Mouse (Mus musculus) stomach, postnatal 0 days (tissue): Measurements from ENCODE around the gene Gm8126. TPM values are rescaled to one million over a fixed set of nuclear protein-coding genes. Genes with fewer than 3 reads are reported as not detected.
"Not testable (repeated sequence)": the region's sequence is repeated elsewhere in the genome, so short reads cannot be mapped to it uniquely, and the experiment has no call there.

Experiments used
- ATAC-seq: fragments of 200-750 bp; cut with Nextera tagmentation; 2 replicates; pipeline ENCODE4 v1.8.0; 2017; ENCODE audit not compliant: low FRiP score, low TSS enrichment
- DNase-seq: peaks from one replicate; pipeline ENCODE4 v3.0.0-alpha.2; 2016; ENCODE audit warnings: low spot score
- H3K27ac ChIP-seq: fragments of 300-500 bp; sonication (generic); replicated peaks from 2 replicates; pipeline ENCODE4 v1.5.1; 2014; ENCODE audit warnings: mild to moderate bottlenecking, control low read depth
- H3K27me3 ChIP-seq: fragments of 300-500 bp; sonication (generic); 2 replicates; pipeline ENCODE4 v1.6.1; 2014; ENCODE audit warnings: low read length; ENCODE audit not compliant: control insufficient read depth, insufficient read depth
- H3K36me3 ChIP-seq: fragments of 300-500 bp; sonication (generic); 2 replicates; pipeline ENCODE4 v1.6.1; 2014; ENCODE audit warnings: low read length, mixed read lengths; ENCODE audit not compliant: control insufficient read depth, insufficient read depth
- H3K4me1 ChIP-seq: fragments of 300-500 bp; sonication (generic); replicated peaks from 2 replicates; pipeline ENCODE4 v1.6.1; 2014; ENCODE audit warnings: antibody characterized with exemption; ENCODE audit not compliant: control insufficient read depth, insufficient read depth
- H3K4me2 ChIP-seq: fragments of 300-500 bp; sonication (generic); replicated peaks from 2 replicates; pipeline ENCODE4 v1.6.1; 2014; ENCODE audit warnings: low read depth, mild to moderate bottlenecking, control low read depth, moderate library complexity
- H3K4me3 ChIP-seq: fragments of 300-500 bp; sonication (generic); 2 replicates; pipeline ENCODE4 v1.5.1; 2014; ENCODE audit warnings: low read depth, low read length, control low read depth
- H3K9ac ChIP-seq: fragments of 300-500 bp; sonication (generic); 2 replicates; pipeline ENCODE4 v1.6.1; 2014; ENCODE audit warnings: mild to moderate bottlenecking, low read length, control low read depth, mixed read lengths
- H3K9me3 ChIP-seq: fragments of 300-500 bp; sonication (generic); 2 replicates; pipeline ENCODE4 v1.6.1; 2016; ENCODE audit warnings: low read length; ENCODE audit not compliant: control insufficient read depth
- CTCF ChIP-seq: IDR thresholded peaks from 2 replicates; pipeline ENCODE4 v1.5.1; 2016; ENCODE audit warnings: antibody characterized with exemption, low read depth, mild to moderate bottlenecking, moderate library complexity
- WGBS: fragments of 180-500 bp; shearing (Covaris S2); extraction: QIAGEN DNeasy Blood & Tissue Kit; methylation state at CpG from one replicate; pipeline ENCODE4 v1.1.7; 2014; 5-methylcytosine and 5-hydroxymethylcytosine counted together
- polyA plus RNA-seq: library from polyadenylated mRNA; unstranded; fragments of >200 nt; fragmentation: Nextera tagmentation; extraction: Ambion mirVana; gene quantifications from 2 replicates; pipeline ENCODE4 v1.2.1, GENCODE M21; 2015

Gm8126 gene
- polyA plus RNA-seq = not detected in 2 replicates

- H3K4me3 ChIP-seq, H3K27me3 ChIP-seq, H3K9ac ChIP-seq, ATAC-seq, H3K4me1 ChIP-seq, DNase-seq, H3K4me2 ChIP-seq, H3K9me3 ChIP-seq, H3K36me3 ChIP-seq, H3K27ac ChIP-seq: not testable (repeated sequence)
- 83% methylated on average over 3 of the region's 4 CpGs for WGBS
Measured at GRCm38 (mm10) chr14:43258349-43258748, at the start of gene Gm8126. Gene Gm8126 (plus strand): TSS chr14:43258649.

GRCm38 (mm10) chr14:43235204-43235603 lies 23.2 kb upstream of the Gm8126 start, which contains the start of gene Gm8122:
Gene Gm8122 (minus strand): TSS chr14:43235304.
- not testable (repeated sequence) for ATAC-seq, H3K9me3 ChIP-seq, H3K36me3 ChIP-seq, DNase-seq, H3K27me3 ChIP-seq, H3K9ac ChIP-seq, H3K27ac ChIP-seq, H3K4me2 ChIP-seq, H3K4me3 ChIP-seq, H3K4me1 ChIP-seq
- WGBS = 92% methylated on average over 3 of the region's 4 CpGs

GRCm38 (mm10) chr14:43237769-43238168 lies 20.7 kb upstream of the Gm8126 start:
- H3K36me3 ChIP-seq, DNase-seq, H3K27me3 ChIP-seq, ATAC-seq, H3K9ac ChIP-seq, H3K9me3 ChIP-seq, H3K27ac ChIP-seq, H3K4me3 ChIP-seq, H3K4me2 ChIP-seq, H3K4me1 ChIP-seq: not testable (repeated sequence)

GRCm38 (mm10) chr14:43249611-43250170 lies 8.8 kb upstream of the Gm8126 start:
- not testable (repeated sequence) for H3K4me1 ChIP-seq, DNase-seq, ATAC-seq, H3K4me2 ChIP-seq, H3K36me3 ChIP-seq, H3K27me3 ChIP-seq, H3K9ac ChIP-seq, H3K4me3 ChIP-seq, H3K9me3 ChIP-seq, H3K27ac ChIP-seq
- 19% methylated on average over 9 of the region's 12 CpGs for WGBS

- H3K27me3 ChIP-seq, H3K9me3 ChIP-seq, H3K9ac ChIP-seq, H3K27ac ChIP-seq, H3K4me3 ChIP-seq, H3K4me2 ChIP-seq, ATAC-seq, H3K4me1 ChIP-seq, H3K36me3 ChIP-seq: not testable (repeated sequence)
- 34% methylated on average over 5 of the region's 6 CpGs for WGBS
- peak; percentile 11 for DNase-seq
- 0 out of 2 replicates have a peak, but pooled peaks have one; percentile 12 for TF ChIP-seq CTCF
Measured at GRCm38 (mm10) chr14:43250549-43251253, 7.7 kb upstream of the Gm8126 start.

GRCm38 (mm10) chr14:43256511-43256910 lies 1.9 kb upstream of the Gm8126 start:
- not testable (repeated sequence) for H3K9ac ChIP-seq, H3K27ac ChIP-seq, ATAC-seq, H3K4me1 ChIP-seq, DNase-seq, H3K9me3 ChIP-seq, H3K4me3 ChIP-seq, H3K36me3 ChIP-seq, H3K4me2 ChIP-seq, H3K27me3 ChIP-seq
- WGBS = 66% methylated on average over 1 of the region's 1 CpGs

GRCm38 (mm10) chr14:43263421-43263820 lies 5.0 kb downstream of the Gm8126 start:
- not testable (repeated sequence) for ATAC-seq, H3K9me3 ChIP-seq, H3K27ac ChIP-seq, H3K4me2 ChIP-seq, DNase-seq, H3K4me1 ChIP-seq, H3K27me3 ChIP-seq, H3K36me3 ChIP-seq, H3K4me3 ChIP-seq, H3K9ac ChIP-seq
- 84% methylated on average over 3 of the region's 3 CpGs for WGBS

GRCm38 (mm10) chr14:43268521-43269084 lies 10.2 kb downstream of the Gm8126 start:
- H3K4me1 ChIP-seq, ATAC-seq, H3K4me2 ChIP-seq, H3K9me3 ChIP-seq, DNase-seq, H3K9ac ChIP-seq, H3K27ac ChIP-seq, H3K36me3 ChIP-seq, H3K4me3 ChIP-seq, H3K27me3 ChIP-seq: not testable (repeated sequence)
- 35% methylated on average over 2 of the region's 2 CpGs for WGBS

- not testable (repeated sequence) for H3K4me1 ChIP-seq, ATAC-seq, H3K4me2 ChIP-seq, DNase-seq, H3K4me3 ChIP-seq, H3K27me3 ChIP-seq, H3K9ac ChIP-seq, H3K9me3 ChIP-seq, H3K27ac ChIP-seq, H3K36me3 ChIP-seq
- WGBS = 78% methylated on average over 3 of the region's 3 CpGs
Measured at GRCm38 (mm10) chr14:43269211-43269610, 10.8 kb downstream of the Gm8126 start.
